Mouse (Mus musculus): Measurements from ENCODE around the gene Clcf1.

The Clcf1 gene

GRCm38 (mm10) chr19:4193129-4193528, 20.9 kb upstream of the Clcf1 start:
- DNase-seq: no peak

DNA sequence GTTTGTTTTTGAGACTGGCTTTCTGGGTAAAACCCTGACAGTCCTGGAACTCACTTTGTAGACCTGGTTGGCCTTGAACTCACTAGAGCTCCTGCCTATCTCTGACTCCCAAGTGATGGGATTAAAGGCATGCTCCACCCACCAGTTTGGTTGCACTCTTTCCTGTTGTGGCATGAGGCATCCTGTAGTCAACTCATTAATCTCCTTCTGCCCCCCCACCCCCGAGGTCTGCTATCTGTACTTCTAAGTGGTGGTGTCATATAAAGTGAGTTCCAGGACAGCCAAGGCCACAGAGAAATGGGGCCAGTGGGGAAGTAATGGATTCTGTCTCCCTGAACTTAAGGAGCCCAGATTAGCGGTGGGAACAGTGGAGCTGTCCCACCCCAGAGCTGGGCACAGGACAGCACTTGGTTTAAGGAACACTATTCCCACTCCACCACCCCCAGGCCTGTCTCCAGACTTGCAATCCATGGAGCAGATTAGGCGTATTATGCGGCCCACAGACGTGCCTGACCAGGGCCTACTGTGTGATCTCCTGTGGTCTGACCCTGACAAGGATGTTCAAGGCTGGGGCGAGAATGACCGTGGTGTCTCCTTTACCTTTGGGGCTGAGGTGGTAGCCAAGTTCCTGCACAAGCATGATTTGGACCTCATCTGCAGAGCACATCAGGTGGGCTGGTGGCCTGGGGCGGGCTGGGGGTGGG, 19.9 kb upstream of the Clcf1 start:
- no peak for DNase-seq

DNA sequence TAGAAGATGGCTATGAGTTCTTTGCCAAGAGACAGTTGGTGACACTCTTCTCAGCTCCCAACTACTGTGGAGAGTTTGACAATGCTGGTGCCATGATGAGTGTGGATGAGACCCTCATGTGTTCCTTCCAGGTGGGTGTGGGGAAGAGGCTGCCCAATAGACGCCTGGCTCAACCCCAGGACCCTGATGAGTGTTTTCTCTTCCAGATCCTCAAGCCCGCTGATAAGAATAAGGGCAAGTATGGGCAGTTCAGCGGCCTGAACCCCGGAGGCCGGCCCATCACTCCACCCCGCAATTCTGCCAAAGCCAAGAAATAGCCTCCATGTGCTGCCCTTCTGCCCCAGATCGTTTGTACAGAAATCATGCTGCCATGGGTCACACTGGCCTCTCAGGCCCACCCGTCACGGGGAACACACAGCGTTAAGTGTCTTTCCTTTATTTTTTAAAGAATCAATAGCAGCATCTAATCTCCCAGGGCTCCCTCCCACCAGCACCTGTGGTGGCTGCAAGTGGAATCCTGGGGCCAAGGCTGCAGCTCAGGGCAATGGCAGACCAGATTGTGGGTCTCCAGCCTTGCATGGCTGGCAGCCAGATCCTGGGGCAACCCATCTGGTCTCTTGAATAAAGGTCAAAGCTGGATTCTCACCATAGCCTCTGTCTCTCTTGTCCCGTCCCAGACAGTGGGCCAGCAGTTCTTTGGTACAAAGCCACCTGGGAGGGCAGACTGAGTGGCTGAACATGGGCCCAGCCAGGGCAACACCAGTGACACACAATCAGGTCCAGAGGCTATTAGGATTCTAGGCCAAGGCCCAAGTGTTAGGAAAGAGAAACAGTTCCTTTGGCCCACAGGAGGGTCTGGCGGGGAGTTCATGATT, 19.0 kb upstream of the Clcf1 start:
- DNase-seq: peak; percentile 83 to 85

GRCm38 (mm10) chr19:4196048-4196447, 18.0 kb upstream of the Clcf1 start:
- DNase-seq: no peak

DNA sequence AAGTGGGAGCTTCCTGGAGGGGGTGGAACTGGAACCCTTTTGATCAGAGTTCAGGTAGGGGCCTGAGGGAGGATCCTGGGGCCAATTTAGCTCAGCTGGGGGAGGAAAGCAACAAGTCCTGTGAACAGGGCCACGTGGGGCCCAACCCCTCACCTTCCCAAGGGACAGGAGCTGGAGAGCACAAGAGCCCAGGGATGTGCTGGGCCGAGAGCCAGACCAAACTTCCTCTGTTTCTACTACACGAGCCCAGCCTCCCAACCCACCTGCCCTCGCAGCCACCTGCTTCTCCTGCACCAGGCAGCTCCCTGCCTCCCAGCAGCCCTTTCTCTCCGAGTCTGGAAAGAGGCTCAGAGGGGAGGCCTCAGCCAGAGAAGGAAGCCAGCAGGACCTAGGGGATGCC, 17.5 kb upstream of the Clcf1 start:
- DNase-seq: no peak

- DNase-seq: no peak
Observed at GRCm38 (mm10) chr19:4197180-4197579, 16.9 kb upstream of the Clcf1 start.

GRCm38 (mm10) chr19:4201291-4201909, 12.6 kb upstream of the Clcf1 start, which contains the start of gene Rad9a:
Rad9a (minus strand) TSS chr19:4201662.
- peak; percentile 95 to 98 for DNase-seq

DNA sequence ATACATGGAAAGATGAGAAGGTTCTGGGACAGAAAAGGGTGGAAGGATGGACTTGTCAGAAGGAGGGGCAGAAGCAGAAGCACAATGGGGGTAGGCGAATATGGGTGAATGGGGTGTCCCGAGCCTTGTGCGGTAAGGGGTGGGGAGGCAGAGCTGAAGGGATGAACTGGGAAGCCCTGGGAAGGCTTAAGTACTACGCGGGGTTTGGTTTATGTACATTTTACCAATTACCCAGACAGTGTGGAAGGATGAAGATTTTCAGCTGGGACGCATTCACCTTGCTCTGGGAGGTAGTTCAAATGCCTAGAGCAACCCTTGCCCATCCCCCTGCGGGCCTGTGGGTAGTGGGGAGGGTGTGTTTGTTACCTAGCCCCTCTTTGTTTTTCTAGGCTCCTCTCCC, 11.9 kb upstream of the Clcf1 start:
- no peak for DNase-seq

- no peak for DNase-seq
Observed at GRCm38 (mm10) chr19:4203148-4203547, 10.9 kb upstream of the Clcf1 start.

DNA sequence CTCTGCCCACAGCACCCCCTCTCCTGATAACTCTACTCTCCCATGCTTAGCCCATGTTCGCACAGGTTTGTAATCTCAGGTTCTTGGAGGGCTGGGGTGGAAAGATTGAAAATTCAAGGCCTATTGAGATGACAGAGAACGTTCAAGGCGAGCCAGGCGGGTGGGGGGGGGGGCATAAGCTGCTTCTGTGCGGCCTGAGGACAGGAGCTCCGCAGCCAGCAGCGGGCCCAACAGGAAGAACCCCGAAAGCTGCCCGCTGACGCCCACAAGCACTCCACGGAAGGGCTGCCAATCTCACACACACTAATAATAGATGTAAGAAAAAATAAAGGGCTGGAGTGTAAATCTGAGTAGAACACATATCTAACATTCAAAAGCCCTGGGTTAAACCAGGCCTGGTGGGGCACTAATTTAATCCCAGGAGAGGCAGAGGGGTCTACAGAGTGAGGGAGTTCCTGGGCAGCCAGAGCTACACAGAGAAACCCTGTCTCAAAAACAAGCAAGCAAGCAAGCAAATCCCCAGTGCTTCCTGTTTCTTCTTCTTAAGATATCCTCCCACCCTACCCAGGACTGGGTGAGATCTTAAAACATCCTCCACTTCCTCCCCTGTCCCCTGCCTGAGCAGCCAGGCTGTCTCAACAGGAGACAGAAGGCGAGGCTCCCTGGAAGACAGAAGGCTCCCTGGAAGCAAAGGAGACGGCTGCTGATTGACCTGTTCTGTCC, 10.3 kb upstream of the Clcf1 start:
- no peak for DNase-seq

DNA sequence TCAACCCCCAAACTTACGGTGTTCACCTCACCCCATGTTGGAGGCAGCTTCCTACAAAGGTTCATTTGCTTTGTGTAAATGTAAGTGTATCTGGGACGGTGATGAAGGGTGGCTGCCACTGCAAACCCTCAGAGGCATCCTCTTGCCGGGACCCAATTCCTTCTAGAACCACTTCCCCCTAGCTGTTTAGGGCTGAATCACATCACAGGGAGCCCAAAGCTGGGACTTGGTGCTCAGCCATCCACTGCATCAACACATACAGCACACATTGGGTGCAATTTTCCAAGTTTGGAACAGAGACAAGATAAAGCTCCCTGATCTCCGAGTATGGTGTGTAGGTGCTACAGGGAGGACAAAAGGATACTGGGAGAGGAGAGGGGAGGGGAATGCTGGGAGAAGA, 9.1 kb upstream of the Clcf1 start:
- DNase-seq: no peak

DNA sequence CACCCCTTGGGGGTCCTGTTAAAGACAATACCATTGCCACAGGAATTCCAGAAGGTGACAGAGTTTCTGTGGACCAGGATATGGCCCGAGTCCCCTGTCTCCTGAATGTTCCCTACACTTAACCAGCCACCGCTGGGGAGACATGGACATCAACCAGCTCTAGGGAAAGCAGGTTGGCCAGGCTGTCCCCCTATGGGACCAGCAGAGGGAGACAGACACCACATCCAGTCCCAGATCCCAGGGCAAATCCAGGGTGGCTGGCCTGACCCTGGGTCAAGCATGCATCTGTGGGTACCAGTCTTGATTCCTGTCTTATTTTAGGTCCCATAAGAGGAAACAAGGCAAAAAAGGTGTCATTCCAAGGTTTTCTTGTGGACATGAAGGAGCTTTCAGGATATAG, 7.1 kb upstream of the Clcf1 start:
- DNase-seq: peak; percentile 70 to 75

GRCm38 (mm10) chr19:4208563-4208962, 5.5 kb upstream of the Clcf1 start:
- no peak for DNase-seq

- no peak for DNase-seq
Observed at GRCm38 (mm10) chr19:4211891-4212588, 2.0 kb upstream of the Clcf1 start.

GRCm38 (mm10) chr19:4213524-4213974, 489 bp upstream of the Clcf1 start:
- DNase-seq: no peak

DNA sequence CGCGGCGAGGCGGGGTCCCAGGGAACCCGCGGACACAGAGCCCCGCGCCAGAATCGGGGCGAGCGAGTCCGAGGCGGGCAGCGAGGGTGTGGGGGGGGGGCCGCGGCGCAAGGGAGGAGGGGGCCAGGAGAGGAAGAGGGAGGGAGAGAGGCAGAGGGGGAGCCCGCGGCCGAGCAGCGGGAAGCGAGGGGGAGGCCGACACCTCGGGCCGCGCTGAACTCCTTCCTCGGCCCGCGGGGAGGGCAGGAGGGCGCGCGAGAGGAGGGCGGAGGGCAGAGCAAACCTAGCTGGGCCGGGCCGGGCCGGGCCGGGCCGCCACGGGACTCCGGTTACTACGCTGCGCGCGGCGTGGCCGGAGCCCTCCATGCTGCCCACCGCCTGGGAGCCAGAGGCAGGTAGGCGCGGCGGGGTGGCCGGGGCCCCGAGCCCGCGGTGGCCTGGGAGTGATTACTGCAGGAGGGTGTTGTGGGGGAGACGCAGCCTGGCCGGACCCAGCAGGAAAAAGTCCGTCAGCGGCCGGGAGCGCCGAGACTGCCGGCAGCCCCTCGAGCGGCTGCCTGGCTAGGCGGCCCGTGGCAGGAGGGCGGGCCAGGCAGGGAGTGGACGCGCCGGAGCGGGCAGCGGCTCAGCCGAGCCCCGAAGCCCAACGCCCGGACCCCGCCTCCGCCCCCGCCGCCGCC, 873 bp downstream of the Clcf1 start:
- DNase-seq: no peak

GRCm38 (mm10) chr19:4215451-4215840, 1.4 kb downstream of the Clcf1 start:
- DNase-seq: no peak

- peak; percentile 59 to 72 for DNase-seq
Observed at GRCm38 (mm10) chr19:4216041-4216685, 2.1 kb downstream of the Clcf1 start.

- no peak for DNase-seq
Observed at GRCm38 (mm10) chr19:4217140-4217539, 3.1 kb downstream of the Clcf1 start.

GRCm38 (mm10) chr19:4217855-4218254, 3.8 kb downstream of the Clcf1 start:
- DNase-seq: no peak

GRCm38 (mm10) chr19:4218293-4218692, 4.3 kb downstream of the Clcf1 start:
- DNase-seq: no peak

All from cerebellum, adult 18-20 months (tissue).